Mouse (Mus musculus) ES-E14 (cell line): ENCODE results near the gene Krtap5-2.

ENCODE experiments used
- ZC3H11A ChIP-seq: IDR thresholded peaks from 2 replicates; pipeline ENCODE4 v1.6.1; 2012; ENCODE audit warnings: low read depth, mild to moderate bottlenecking, inconsistent platforms, low read length, borderline replicate concordance
- ZNF384 ChIP-seq: IDR thresholded peaks from 2 replicates; pipeline ENCODE4 v1.6.1; 2012; ENCODE audit warnings: low read depth, low read length, inconsistent platforms

- no peak for TF ChIP-seq ZNF384
- TF ChIP-seq ZC3H11A, result no peak
Measured at GRCm38 (mm10) chr7:142144507-142144906, 31.3 kb downstream of the Krtap5-2 start, which contains the start of gene Gm45337.
